Mouse (Mus musculus): ENCODE measurements around the gene Fcna.

Gene Fcna

DNA sequence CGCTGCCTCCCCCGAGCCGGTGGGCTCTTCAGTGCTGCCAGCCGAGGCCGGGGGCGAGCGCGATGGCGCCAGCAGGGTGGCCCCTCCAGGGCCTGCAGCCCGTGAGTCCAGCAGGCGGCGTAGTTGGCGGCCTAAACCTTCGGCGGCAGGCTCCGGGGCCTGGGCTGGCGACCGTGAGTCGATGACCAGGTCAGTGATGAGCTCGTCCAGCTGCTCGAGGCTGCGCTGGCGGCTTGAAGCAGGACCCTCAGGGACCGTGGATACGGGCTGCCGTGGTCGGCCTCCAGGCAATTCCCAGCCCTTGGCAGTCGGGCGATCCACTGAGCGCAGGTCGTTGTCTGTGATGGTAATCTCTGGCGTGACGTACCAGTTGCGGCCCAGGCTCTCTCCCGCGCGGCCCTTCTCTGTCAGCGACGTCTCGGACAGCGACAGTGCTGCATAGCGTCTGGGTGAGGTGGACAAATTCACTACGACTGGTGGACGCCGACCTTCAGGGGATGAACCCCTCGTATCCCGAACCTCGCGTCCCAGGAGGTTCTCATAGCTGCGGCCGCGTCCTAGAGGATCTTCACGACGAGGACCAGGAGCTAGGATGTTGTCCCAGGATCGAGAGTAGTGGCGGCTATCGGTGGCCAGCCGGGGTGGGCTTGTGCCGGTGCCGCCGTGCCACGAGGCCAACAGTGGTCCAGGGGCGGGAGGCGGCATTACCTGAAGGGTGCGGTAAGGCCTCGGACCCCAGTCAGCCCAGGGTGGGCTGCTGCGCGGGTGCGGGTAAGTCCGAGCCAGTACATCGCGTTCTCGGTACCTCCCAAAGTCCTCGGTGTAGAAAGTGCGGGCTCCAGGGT lies 49.7 kb downstream of the Fcna start:
- DNase-seq (ENCODE audit: low read depth): no peak

GRCm38 (mm10) chr2:25576965-25577891 lies 50.6 kb downstream of the Fcna start:
- DNase-seq (ENCODE audit: low read depth): no peak

- DNase-seq (ENCODE audit: low read depth): no peak
Observed at GRCm38 (mm10) chr2:25576028-25576850, 51.6 kb downstream of the Fcna start.

GRCm38 (mm10) chr2:25575432-25576027 lies 52.3 kb downstream of the Fcna start:
- DNase-seq (ENCODE audit: low read depth): no peak
